Mouse (Mus musculus): Measurements from ENCODE around the gene Rab3b.

GRCm38 (mm10) chr4:108934856-108935255, 56.0 kb downstream of the Rab3b start:
- no peak for TF ChIP-seq POLR2A (IDR thresholded peaks at IDR 0.05; ENCODE audit: borderline replicate concordance, extremely low read depth, insufficient read depth, insufficient read length, poor library complexity, severe bottlenecking)
- TF ChIP-seq CTCF (IDR thresholded peaks at IDR 0.05; ENCODE audit: borderline replicate concordance, extremely low read depth, insufficient read depth, insufficient read length): no peak
